Mouse (Mus musculus): ENCODE measurements around the gene Zranb1. TPM values are rescaled to one million over a fixed set of nuclear protein-coding genes. Genes with fewer than 3 reads are reported as not detected.

Zranb1 gene
- polyA plus RNA-seq, 1 experiment from 2014 or later, result 15.6 TPM

DNA sequence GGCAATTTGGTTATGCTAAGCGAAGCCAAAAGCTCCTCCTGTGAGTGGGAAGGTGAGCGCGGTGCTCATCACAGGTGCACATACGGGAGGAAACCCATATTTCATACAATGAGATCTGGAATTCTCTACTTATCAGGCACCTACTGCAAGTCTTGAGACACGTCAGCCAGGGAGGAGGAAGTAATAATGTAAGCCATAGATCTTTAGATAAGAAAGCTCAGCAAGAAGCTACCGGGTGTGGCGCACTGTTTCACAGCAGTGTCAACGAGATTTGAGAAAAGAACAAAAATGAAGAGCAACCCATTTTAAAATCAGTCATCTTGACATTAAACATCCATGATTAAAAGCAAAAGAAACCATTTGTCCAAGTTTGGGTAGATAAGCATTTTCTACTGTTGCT lies 98.1 kb downstream of the Zranb1 start:
- H3K9ac ChIP-seq (ENCODE audit: low read length), result no peak overlapping the region
- H3K4me3 ChIP-seq (ENCODE audit: low read depth, low read length), result no peak overlapping the region
- DNase-seq (ENCODE audit: low spot score, missing footprints), result no peak
- H3K36me3 ChIP-seq (ENCODE audit: control insufficient read depth, insufficient read depth, low read length), result no peaks in the 10 kb centered on the region
- peaks cover 13% of the 10 kb centered on the region for H3K4me1 ChIP-seq (ENCODE audit: control insufficient read depth, insufficient read depth, low read length)
- H3K27me3 ChIP-seq (ENCODE audit: control insufficient read depth, insufficient read depth, low read length), result no peaks in the 10 kb centered on the region
- no peak overlapping the region for H3K27ac ChIP-seq (ENCODE audit: low read depth, low read length)
- WGBS, result 92% methylated on average over 8 of the region's 8 CpGs
- H3K4me2 ChIP-seq, result no peak overlapping the region
- ATAC-seq (ENCODE audit: low FRiP score), result no peak
- no peaks in the 10 kb centered on the region for H3K9me3 ChIP-seq (ENCODE audit: control insufficient read depth, low read length)

DNA sequence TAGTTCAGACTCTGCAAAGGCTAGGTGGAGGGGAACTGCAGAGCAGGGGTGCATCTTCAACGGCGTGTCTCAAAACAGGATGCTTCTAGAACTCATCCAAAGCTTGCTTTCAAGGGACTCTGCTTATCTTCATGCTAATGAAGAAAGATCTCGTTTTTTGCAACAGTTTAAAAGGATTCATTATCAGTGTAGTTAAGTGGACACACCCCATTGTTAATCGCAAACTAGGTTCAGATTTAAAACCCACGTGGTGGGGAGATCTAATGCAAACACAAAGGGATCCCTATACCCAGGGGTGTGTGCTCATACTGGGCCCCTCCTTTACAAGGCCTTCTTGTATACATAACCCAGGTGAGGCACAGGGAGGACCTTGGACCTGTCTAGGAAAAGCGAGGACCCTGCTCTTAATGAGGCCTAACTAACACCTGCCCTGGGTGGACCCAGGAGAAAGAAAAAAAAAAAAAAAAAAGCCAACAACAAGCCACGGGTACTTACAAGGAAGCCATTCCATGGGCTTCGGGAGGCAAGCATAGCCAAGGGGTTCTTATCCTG lies 98.6 kb downstream of the Zranb1 start:
- Histone ChIP-seq H3K36me3 (ENCODE audit: control insufficient read depth, insufficient read depth, low read length) (no peaks in the 10 kb centered on the region), H3K9ac (ENCODE audit: low read length) (no peak overlapping the region), H3K4me1 (ENCODE audit: control insufficient read depth, insufficient read depth, low read length) (peaks cover 16% of the 10 kb centered on the region), H3K27me3 (ENCODE audit: control insufficient read depth, insufficient read depth, low read length) (no peaks in the 10 kb centered on the region), H3K27ac (ENCODE audit: low read depth, low read length) (no peak overlapping the region), H3K9me3 (ENCODE audit: control insufficient read depth, low read length) (no peaks in the 10 kb centered on the region), H3K4me2 (no peak overlapping the region), H3K4me3 (ENCODE audit: low read depth, low read length) (no peak overlapping the region)
- WGBS, result 81% methylated on average over 8 of the region's 8 CpGs
- no peak for ATAC-seq (ENCODE audit: low FRiP score)
- DNase-seq (ENCODE audit: low spot score, missing footprints), result no peak

GRCm38 (mm10) chr7:133032589-133033203 lies 101.8 kb downstream of the Zranb1 start:
- ATAC-seq (ENCODE audit: low FRiP score), result peak; percentile 80
- peaks cover 34% of the 10 kb centered on the region for H3K4me1 ChIP-seq (ENCODE audit: control insufficient read depth, insufficient read depth, low read length)
- WGBS, result 47% methylated on average over 9 of the region's 9 CpGs

DNA sequence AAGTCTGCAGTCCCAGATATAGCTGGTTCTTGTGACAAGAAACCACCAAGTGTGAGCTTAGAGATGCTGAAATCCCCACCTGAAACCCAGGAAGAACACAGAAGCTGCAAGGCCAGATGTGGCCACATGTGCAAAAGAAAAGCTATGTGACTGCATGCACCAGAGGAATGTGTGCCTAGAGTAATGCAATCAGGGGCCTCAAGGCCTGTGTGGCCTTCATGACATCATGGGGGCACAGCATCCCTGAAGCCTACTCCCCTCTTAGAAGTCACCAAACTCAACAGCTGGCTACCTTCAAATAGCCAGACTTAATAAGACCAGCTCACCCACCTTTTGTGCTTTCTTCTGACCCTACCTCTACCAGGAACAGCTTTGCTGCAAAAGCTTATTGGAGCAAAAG lies 105.0 kb downstream of the Zranb1 start:
- H3K27ac ChIP-seq (ENCODE audit: low read depth, low read length), result no peak overlapping the region
- H3K27me3 ChIP-seq (ENCODE audit: control insufficient read depth, insufficient read depth, low read length), result no peaks in the 10 kb centered on the region
- peaks cover 42% of the 10 kb centered on the region for H3K4me1 ChIP-seq (ENCODE audit: control insufficient read depth, insufficient read depth, low read length)
- H3K9me3 ChIP-seq (ENCODE audit: control insufficient read depth, low read length), result no peaks in the 10 kb centered on the region
- DNase-seq (ENCODE audit: low spot score, missing footprints) (no peak), ATAC-seq (ENCODE audit: low FRiP score) (no peak)
- no peak overlapping the region for H3K4me2 ChIP-seq
- no peaks in the 10 kb centered on the region for H3K36me3 ChIP-seq (ENCODE audit: control insufficient read depth, insufficient read depth, low read length)
- no peak overlapping the region for H3K4me3 ChIP-seq (ENCODE audit: low read depth, low read length)
- no peak overlapping the region for H3K9ac ChIP-seq (ENCODE audit: low read length)

More at GRCm38 (mm10) chr7:133032589-133033203, 101.8 kb downstream of the Zranb1 start:
- no peak overlapping the region for H3K4me2 ChIP-seq
- no peaks in the 10 kb centered on the region for H3K36me3 ChIP-seq (ENCODE audit: control insufficient read depth, insufficient read depth, low read length)
- no peaks in the 10 kb centered on the region for H3K9me3 ChIP-seq (ENCODE audit: control insufficient read depth, low read length)
- H3K4me3 ChIP-seq (ENCODE audit: low read depth, low read length), result no peak overlapping the region
- peak; percentile 94 for DNase-seq (ENCODE audit: low spot score, missing footprints)
- H3K27me3 ChIP-seq (ENCODE audit: control insufficient read depth, insufficient read depth, low read length), result no peaks in the 10 kb centered on the region
- no peak overlapping the region for H3K9ac ChIP-seq (ENCODE audit: low read length)
- H3K27ac ChIP-seq (ENCODE audit: low read depth, low read length), result peak overlapping the region; percentile 22; the same call in 1 of the 2 replicates

Other genes starting within 250 kb of the Zranb1 start
- 17.0 and 17.5 TPM in 2 replicates for gene Fam53b, start 117.3 kb upstream of the Zranb1 start, polyA plus RNA-seq (2014; fragmentation: Nextera tagmentation; extraction: Ambion mirVana)
- 90.3 and 100.0 TPM in 2 replicates for gene Eef1akmt2, start 78.5 kb upstream of the Zranb1 start, polyA plus RNA-seq (2014; fragmentation: Nextera tagmentation; extraction: Ambion mirVana)
- 38.7 and 41.8 TPM in 2 replicates for gene Abraxas2, start 71.9 kb upstream of the Zranb1 start, polyA plus RNA-seq (2014; fragmentation: Nextera tagmentation; extraction: Ambion mirVana)
- gene Fgfr2, start 192.2 kb downstream of the Zranb1 start, polyA plus RNA-seq (2014; fragmentation: Nextera tagmentation; extraction: Ambion mirVana), result 85.3 and 92.0 TPM in 2 replicates
- gene Ctbp2, start 193.2 kb downstream of the Zranb1 start, polyA plus RNA-seq (2014; fragmentation: Nextera tagmentation; extraction: Ambion mirVana), result 118 and 131 TPM in 2 replicates